Mouse (Mus musculus): Measurements from ENCODE around the gene Papss2. TPM values are rescaled to one million over a fixed set of nuclear protein-coding genes. Genes with fewer than 3 reads are reported as not detected.

The Papss2 gene
- polyA plus RNA-seq, 1 experiment from 2014 or later: 2.9 TPM

GRCm38 (mm10) chr19:32622142-32622541 is 26.6 kb downstream of the Papss2 start:
- WGBS: 38% methylated on average over 3 of the region's 3 CpGs
- H3K4me2 ChIP-seq (replicated peaks; ENCODE audit: low read depth, low read length): no peak overlapping the region
- DNase-seq (ENCODE audit: low spot score) (no peak), ATAC-seq (no peak)
- no peaks in the 10 kb centered on the region for H3K4me1 ChIP-seq (ENCODE audit: insufficient read depth, low read depth, low read length)
- H3K9ac ChIP-seq (replicated peaks; ENCODE audit: low read depth): no peak overlapping the region
- H3K9me3 ChIP-seq (ENCODE audit: low read length): no peaks in the 10 kb centered on the region
- no peak for TF ChIP-seq CTCF (IDR thresholded peaks at IDR 0.05)
- TF ChIP-seq EP300 (IDR thresholded peaks at IDR 0.05): no peak
- no peaks in the 10 kb centered on the region for H3K36me3 ChIP-seq (ENCODE audit: insufficient read depth, low read length)
- H3K27me3 ChIP-seq (replicated peaks; ENCODE audit: insufficient read depth, low read length): no peaks in the 10 kb centered on the region
- no peak overlapping the region for H3K4me3 ChIP-seq (ENCODE audit: low read depth, low read length)
- no peak overlapping the region for H3K27ac ChIP-seq (ENCODE audit: low read length)

GRCm38 (mm10) chr19:32626768-32627331 is 31.3 kb downstream of the Papss2 start:
- Histone ChIP-seq H3K9me3 (ENCODE audit: low read length) (no peaks in the 10 kb centered on the region), H3K27ac (ENCODE audit: low read length) (no peak overlapping the region), H3K4me1 (ENCODE audit: insufficient read depth, low read depth, low read length) (no peaks in the 10 kb centered on the region), H3K36me3 (ENCODE audit: insufficient read depth, low read length) (no peaks in the 10 kb centered on the region), H3K4me2 (replicated peaks; ENCODE audit: low read depth, low read length) (no peak overlapping the region), H3K9ac (replicated peaks; ENCODE audit: low read depth) (no peak overlapping the region), H3K4me3 (ENCODE audit: low read depth, low read length) (no peak overlapping the region), H3K27me3 (replicated peaks; ENCODE audit: insufficient read depth, low read length) (no peaks in the 10 kb centered on the region)
- WGBS: 39% methylated on average over 13 of the region's 13 CpGs
- no peak for DNase-seq (ENCODE audit: low spot score)
- TF ChIP-seq EP300 (IDR thresholded peaks at IDR 0.05) (no peak), CTCF (IDR thresholded peaks at IDR 0.05) (no peak)
- no peak for ATAC-seq

GRCm38 (mm10) chr19:32627631-32628030 is 32.0 kb downstream of the Papss2 start:
- no peak for DNase-seq (ENCODE audit: low spot score)
- H3K9ac ChIP-seq (replicated peaks; ENCODE audit: low read depth): no peak overlapping the region
- no peaks in the 10 kb centered on the region for H3K36me3 ChIP-seq (ENCODE audit: insufficient read depth, low read length)
- WGBS: 57% methylated on average over 4 of the region's 4 CpGs
- ATAC-seq: no peak
- H3K4me1 ChIP-seq (ENCODE audit: insufficient read depth, low read depth, low read length): no peaks in the 10 kb centered on the region
- H3K27ac ChIP-seq (ENCODE audit: low read length): no peak overlapping the region
- no peak overlapping the region for H3K4me2 ChIP-seq (replicated peaks; ENCODE audit: low read depth, low read length)
- H3K9me3 ChIP-seq (ENCODE audit: low read length): no peaks in the 10 kb centered on the region
- no peaks in the 10 kb centered on the region for H3K27me3 ChIP-seq (replicated peaks; ENCODE audit: insufficient read depth, low read length)
- H3K4me3 ChIP-seq (ENCODE audit: low read depth, low read length): no peak overlapping the region
- TF ChIP-seq EP300 (IDR thresholded peaks at IDR 0.05): no peak
- no peak for TF ChIP-seq CTCF (IDR thresholded peaks at IDR 0.05)

GRCm38 (mm10) chr19:32628572-32629132 is 33.1 kb downstream of the Papss2 start:
- no peak for DNase-seq (ENCODE audit: low spot score)
- TF ChIP-seq CTCF (IDR thresholded peaks at IDR 0.05) (no peak), EP300 (IDR thresholded peaks at IDR 0.05) (no peak)
- Histone ChIP-seq H3K4me2 (replicated peaks; ENCODE audit: low read depth, low read length) (no peak overlapping the region), H3K27me3 (replicated peaks; ENCODE audit: insufficient read depth, low read length) (no peaks in the 10 kb centered on the region), H3K36me3 (ENCODE audit: insufficient read depth, low read length) (no peaks in the 10 kb centered on the region), H3K27ac (ENCODE audit: low read length) (no peak overlapping the region), H3K4me3 (ENCODE audit: low read depth, low read length) (no peak overlapping the region), H3K9ac (replicated peaks; ENCODE audit: low read depth) (no peak overlapping the region), H3K4me1 (ENCODE audit: insufficient read depth, low read depth, low read length) (no peaks in the 10 kb centered on the region), H3K9me3 (ENCODE audit: low read length) (no peaks in the 10 kb centered on the region)
- ATAC-seq: no peak
- 77% methylated on average over 7 of the region's 7 CpGs for WGBS

GRCm38 (mm10) chr19:32634916-32635315 is 39.3 kb downstream of the Papss2 start:
- no peak for DNase-seq (ENCODE audit: low spot score)
- no peaks in the 10 kb centered on the region for H3K36me3 ChIP-seq (ENCODE audit: insufficient read depth, low read length)
- ATAC-seq: no peak
- 74% methylated on average over 8 of the region's 8 CpGs for WGBS
- no peak overlapping the region for H3K9ac ChIP-seq (replicated peaks; ENCODE audit: low read depth)
- H3K4me1 ChIP-seq (ENCODE audit: insufficient read depth, low read depth, low read length): no peaks in the 10 kb centered on the region
- no peaks in the 10 kb centered on the region for H3K27me3 ChIP-seq (replicated peaks; ENCODE audit: insufficient read depth, low read length)
- H3K9me3 ChIP-seq (ENCODE audit: low read length): no peaks in the 10 kb centered on the region
- TF ChIP-seq EP300 (IDR thresholded peaks at IDR 0.05): no peak
- TF ChIP-seq CTCF (IDR thresholded peaks at IDR 0.05): no peak
- no peak overlapping the region for H3K4me2 ChIP-seq (replicated peaks; ENCODE audit: low read depth, low read length)
- H3K4me3 ChIP-seq (ENCODE audit: low read depth, low read length): no peak overlapping the region
- H3K27ac ChIP-seq (ENCODE audit: low read length): no peak overlapping the region

GRCm38 (mm10) chr19:32637357-32638275 is 42.0 kb downstream of the Papss2 start:
- TF ChIP-seq CTCF (IDR thresholded peaks at IDR 0.05): no peak
- no peak for TF ChIP-seq EP300 (IDR thresholded peaks at IDR 0.05)
- no peak overlapping the region for H3K9ac ChIP-seq (replicated peaks; ENCODE audit: low read depth)
- ATAC-seq (peak; percentile 52), DNase-seq (ENCODE audit: low spot score) (peak; percentile 57)
- H3K27me3 ChIP-seq (replicated peaks; ENCODE audit: insufficient read depth, low read length): no peaks in the 10 kb centered on the region
- H3K9me3 ChIP-seq (ENCODE audit: low read length): no peaks in the 10 kb centered on the region
- H3K4me2 ChIP-seq (replicated peaks; ENCODE audit: low read depth, low read length): 0 out of 2 replicates have a peak overlapping the region, but pooled peaks have one; percentile 3
- H3K27ac ChIP-seq (ENCODE audit: low read length): no peak overlapping the region
- H3K4me1 ChIP-seq (ENCODE audit: insufficient read depth, low read depth, low read length): no peaks in the 10 kb centered on the region
- no peak overlapping the region for H3K4me3 ChIP-seq (ENCODE audit: low read depth, low read length)
- WGBS: 56% methylated on average over 16 of the region's 16 CpGs
- H3K36me3 ChIP-seq (ENCODE audit: insufficient read depth, low read length): no peaks in the 10 kb centered on the region
